Mouse (Mus musculus) embryonic facial prominence, embryonic 11.5 days (tissue): Measurements from ENCODE around the gene Snx10. TPM values are rescaled to one million over a fixed set of nuclear protein-coding genes. Genes with fewer than 3 reads are reported as not detected.

Experiments
- ATAC-seq: fragments of 200-750 bp; cut with Nextera tagmentation; replicated peaks from 2 replicates; pipeline ENCODE4 v1.8.0; 2017; ENCODE audit warnings: low read depth; ENCODE audit not compliant: insufficient number of reproducible peaks, low FRiP score, low TSS enrichment
- DNase-seq: peaks from one replicate; pipeline ENCODE4 v3.0.0-alpha.2; 2015; ENCODE audit warnings: low spot score
- H3K27ac ChIP-seq: fragments of 300-500 bp; sonication (generic); replicated peaks from 2 replicates; pipeline ENCODE4 v1.5.1; 2014; ENCODE audit warnings: mild to moderate bottlenecking, low read depth, low read length, control low read depth
- H3K27me3 ChIP-seq: fragments of 300-500 bp; sonication (generic); 2 replicates; pipeline ENCODE4 v1.6.1; 2014; ENCODE audit warnings: mild to moderate bottlenecking, low read length, moderate library complexity, mixed read lengths; ENCODE audit not compliant: control insufficient read depth, insufficient read depth
- H3K36me3 ChIP-seq: fragments of 300-500 bp; sonication (generic); replicated peaks from 2 replicates; pipeline ENCODE4 v1.6.1; 2014; ENCODE audit warnings: low read depth, mild to moderate bottlenecking, low read length, moderate library complexity, mixed read lengths; ENCODE audit not compliant: control insufficient read depth, insufficient read depth
- H3K4me1 ChIP-seq: fragments of 300-500 bp; sonication (generic); 2 replicates; pipeline ENCODE4 v1.6.1; 2014; ENCODE audit warnings: low read length, mixed read lengths; ENCODE audit not compliant: control insufficient read depth, insufficient read depth
- H3K4me2 ChIP-seq: fragments of 300-500 bp; sonication (generic); 2 replicates; pipeline ENCODE4 v1.6.1; 2014; ENCODE audit warnings: low read depth, mild to moderate bottlenecking, control low read depth, low read length, moderate library complexity
- H3K4me3 ChIP-seq: fragments of 300-500 bp; sonication (generic); 2 replicates; pipeline ENCODE4 v1.5.1; 2014; ENCODE audit warnings: low read depth, low read length, control low read depth
- H3K9ac ChIP-seq: fragments of 300-500 bp; sonication (generic); replicated peaks from 2 replicates; pipeline ENCODE4 v1.6.1; 2014; ENCODE audit warnings: mild to moderate bottlenecking, control low read depth, low read length
- H3K9me3 ChIP-seq: fragments of 300-500 bp; sonication (generic); replicated peaks from 2 replicates; pipeline ENCODE4 v1.6.1; 2016; ENCODE audit warnings: mild to moderate bottlenecking, low read length, inconsistent platforms, mixed read lengths; ENCODE audit not compliant: control insufficient read depth
- WGBS: fragments of 180-500 bp; shearing (Covaris S2); extraction: QIAGEN DNeasy Blood & Tissue Kit; methylation state at CpG from one replicate; pipeline ENCODE4 v1.1.7; 2014; 5-methylcytosine and 5-hydroxymethylcytosine counted together
- microRNA-seq: library from miRNA; unstranded; fragments of <30 nt; microRNA quantifications from one replicate; pipeline ENCODE4, GENCODE M21; 2016; ENCODE audit warnings: borderline number of aligned reads
- polyA plus RNA-seq: library from polyadenylated mRNA; unstranded; fragments of >200 nt; fragmentation: Nextera tagmentation; extraction: Ambion mirVana; gene quantifications from 2 replicates; pipeline ENCODE4 v1.2.1, GENCODE M21; 2014

The Snx10 gene
- polyA plus RNA-seq, 1 experiment from 2014 or later = 26.5 TPM

GRCm38 (mm10) chr6:51636019-51636568 lies 112.4 kb downstream of the Snx10 start:
- no peaks in the 10 kb centered on the region for H3K27me3 ChIP-seq
- no peak overlapping the region for H3K27ac ChIP-seq
- no peak for DNase-seq
- ATAC-seq = no peak
- no peak overlapping the region for H3K4me2 ChIP-seq
- WGBS = 76% methylated on average over 11 of the region's 11 CpGs
- no peaks in the 10 kb centered on the region for H3K36me3 ChIP-seq
- no peaks in the 10 kb centered on the region for H3K4me1 ChIP-seq
- H3K9ac ChIP-seq = no peak overlapping the region
- H3K4me3 ChIP-seq = no peak overlapping the region
- no peaks in the 10 kb centered on the region for H3K9me3 ChIP-seq

Small RNAs within 50 kb of the gene (microRNA-seq; reads per million reads assigned to microRNA genes)
- gene Gm22914 = not detected

Other genes with a start within 250 kb of the Snx10 start
- 1.5 and 1.6 TPM in 2 replicates for gene Nfe2l3, start 91.2 kb upstream of the Snx10 start, polyA plus RNA-seq
- gene Hnrnpa2b1, start 54.0 kb upstream of the Snx10 start, polyA plus RNA-seq = 1,622 and 1,840 TPM in 2 replicates
- gene Cbx3, start 53.5 kb upstream of the Snx10 start, polyA plus RNA-seq = 647 and 750 TPM in 2 replicates